Mouse (Mus musculus) CD4-positive, CD25-positive, alpha-beta regulatory T cell, adult 4 months (primary cell): ENCODE results near the gene Plod1. TPM values are rescaled to one million over a fixed set of nuclear protein-coding genes. Genes with fewer than 3 reads are reported as not detected.

ENCODE experiments used
- ATAC-seq: one replicate; pipeline ENCODE4 v1.8.0; 2017
- polyA plus RNA-seq, 2 experiments: library from polyadenylated mRNA; unstranded; fragments of 100-300 nt; shearing (Covaris generic); gene quantifications; one replicate each; pipeline ENCODE4 v1.2.1; 2017

Gene Plod1
- polyA plus RNA-seq = 1 to 10 TPM; 5.2 to 8.7 TPM

GRCm38 (mm10) chr4:147936331-147936954, at the start of gene Plod1:
Gene Plod1 (minus strand): TSS chr4:147936767.
- peak; percentile 74 for ATAC-seq

GRCm38 (mm10) chr4:147985205-147986132, 48.9 kb upstream of the Plod1 start, which contains the start of gene Nppb:
Gene Nppb (plus strand): TSS chr4:147985788.
- no peak for ATAC-seq

GRCm38 (mm10) chr4:147979441-147979860, 42.9 kb upstream of the Plod1 start:
- no peak for ATAC-seq

DNA sequence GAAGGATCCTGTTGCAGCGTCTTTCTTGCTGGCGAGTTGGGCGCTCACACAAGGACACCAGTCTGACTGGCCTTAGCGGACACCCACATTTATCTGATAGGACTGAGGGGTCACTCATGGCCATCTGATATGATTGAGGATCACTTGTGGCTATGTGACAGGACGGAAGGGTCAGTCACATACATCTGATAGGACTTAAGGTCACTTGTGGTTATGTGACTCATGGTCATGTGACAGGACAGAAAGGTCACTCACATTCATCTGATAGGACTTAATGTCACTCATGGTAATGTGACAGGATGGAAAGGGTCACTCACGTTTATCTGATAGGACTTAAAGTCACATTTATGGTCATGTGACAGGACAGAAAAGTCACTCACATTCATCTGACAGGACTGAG, 41.8 kb upstream of the Plod1 start:
- no peak for ATAC-seq

GRCm38 (mm10) chr4:147977726-147978125, 41.2 kb upstream of the Plod1 start:
- no peak for ATAC-seq

DNA sequence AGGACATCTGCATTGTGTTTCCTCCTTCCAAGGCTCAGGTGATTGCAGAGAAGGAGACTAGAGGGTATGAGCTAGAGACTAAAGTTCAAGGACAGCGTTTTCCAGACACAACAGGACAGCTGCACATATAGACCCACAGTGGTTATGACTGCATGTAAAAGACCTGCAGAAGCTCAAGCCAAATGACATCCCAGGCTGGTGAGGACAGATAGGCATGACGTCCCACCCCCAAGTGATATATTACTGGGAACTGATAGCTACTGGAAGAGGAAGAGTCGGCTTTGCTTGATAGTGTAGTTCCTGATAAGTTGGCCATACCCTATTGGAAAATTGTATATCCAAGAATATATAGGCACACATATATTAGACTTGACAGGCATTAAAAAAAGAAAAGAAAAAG, 39.7 kb upstream of the Plod1 start:
- ATAC-seq = no peak

DNA sequence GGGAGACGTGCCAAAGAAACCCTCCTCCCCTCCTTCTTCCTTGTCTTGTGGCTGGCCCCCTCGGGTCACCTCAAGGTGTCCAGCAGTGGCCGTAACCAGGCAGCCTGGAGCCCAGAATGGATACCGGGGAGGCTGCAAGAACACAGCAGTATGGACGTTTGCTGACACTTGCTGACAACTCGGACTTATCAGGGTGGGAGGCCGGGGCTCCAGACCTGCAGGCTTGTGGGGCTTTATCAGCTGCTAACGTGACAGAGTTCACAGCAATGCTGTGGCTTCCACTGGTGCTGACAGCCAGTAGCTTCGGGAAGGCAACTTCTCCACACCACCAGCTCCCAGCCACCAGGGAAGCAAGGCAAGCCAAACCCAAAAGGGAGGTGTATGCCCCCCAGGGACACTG, 32.8 kb upstream of the Plod1 start:
- no peak for ATAC-seq

DNA sequence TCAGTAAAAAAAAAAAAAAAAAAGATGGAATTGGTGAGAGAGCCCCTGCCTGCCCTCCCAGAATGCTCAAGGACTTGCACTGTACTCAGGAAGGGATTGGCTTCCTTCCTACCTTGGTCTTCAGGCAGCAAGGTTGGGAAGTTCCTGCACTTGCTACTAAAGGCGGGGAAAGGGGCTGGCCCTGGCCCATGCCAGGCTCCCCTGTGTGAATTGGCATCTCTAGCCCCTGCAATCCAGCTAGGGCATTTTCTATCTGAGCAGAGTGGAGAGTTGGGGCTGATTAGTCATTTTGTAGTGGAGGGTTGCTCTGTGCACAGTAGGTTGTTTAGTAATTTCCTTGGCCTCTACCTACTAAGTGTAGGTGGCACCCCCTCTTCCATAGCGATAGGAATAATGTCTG, 32.2 kb upstream of the Plod1 start:
- no peak for ATAC-seq

GRCm38 (mm10) chr4:147965712-147966111, 29.1 kb upstream of the Plod1 start:
- no peak for ATAC-seq

GRCm38 (mm10) chr4:147963623-147964022, 27.1 kb upstream of the Plod1 start:
- ATAC-seq = no peak

- no peak for ATAC-seq
These were observed 26.2 kb upstream of the Plod1 start for GRCm38 (mm10) chr4:147962781-147963180.

DNA sequence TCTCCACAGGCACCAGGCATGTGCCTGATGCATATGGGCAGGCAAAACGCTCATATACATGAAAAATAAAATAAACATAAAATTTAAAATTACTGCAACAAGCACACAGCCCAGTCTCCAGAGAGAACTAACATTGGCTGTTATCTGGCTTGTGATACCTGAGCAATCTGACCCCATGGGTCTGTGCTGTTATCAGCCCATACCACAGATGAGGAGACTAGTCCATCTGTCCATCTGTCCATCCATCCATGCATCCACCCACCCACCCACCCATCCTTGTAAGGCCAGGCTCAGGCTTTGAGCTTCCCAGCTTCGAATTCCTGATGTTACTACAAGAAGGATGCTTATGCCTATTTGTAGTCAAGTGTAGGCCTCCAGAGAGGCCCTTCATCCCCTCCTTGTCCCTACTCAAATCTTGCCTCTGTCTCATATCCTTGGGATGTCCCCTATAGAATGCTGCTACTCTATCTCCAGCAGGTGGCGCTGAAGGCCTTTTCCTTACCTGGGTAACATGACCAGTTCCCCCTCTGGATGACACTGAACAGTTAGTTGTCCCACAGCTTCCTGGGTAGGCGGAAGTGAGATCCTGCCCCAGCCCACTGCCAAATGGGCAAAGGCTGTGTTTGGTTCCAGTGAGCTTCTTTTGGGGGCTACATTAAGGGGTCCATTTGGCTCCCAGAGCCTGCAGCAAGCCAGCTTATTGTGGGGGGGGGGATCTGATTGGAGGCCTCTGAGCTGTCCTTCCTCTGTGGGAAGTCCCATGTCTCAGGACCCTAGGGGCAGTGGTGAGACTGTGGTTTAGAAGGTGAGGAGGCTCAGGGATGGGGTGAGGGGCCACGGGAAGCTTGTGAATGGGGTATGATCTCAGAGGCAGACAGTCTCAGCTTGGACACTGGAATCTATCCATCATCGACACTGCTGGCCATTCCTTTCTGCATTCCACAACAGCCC, 23.6 kb upstream of the Plod1 start:
- peak; percentile 82 for ATAC-seq

- ATAC-seq = no peak
These were observed 20.6 kb upstream of the Plod1 start for GRCm38 (mm10) chr4:147957141-147957540.

GRCm38 (mm10) chr4:147953590-147953989, 17.0 kb upstream of the Plod1 start:
- ATAC-seq = peak; percentile 71

DNA sequence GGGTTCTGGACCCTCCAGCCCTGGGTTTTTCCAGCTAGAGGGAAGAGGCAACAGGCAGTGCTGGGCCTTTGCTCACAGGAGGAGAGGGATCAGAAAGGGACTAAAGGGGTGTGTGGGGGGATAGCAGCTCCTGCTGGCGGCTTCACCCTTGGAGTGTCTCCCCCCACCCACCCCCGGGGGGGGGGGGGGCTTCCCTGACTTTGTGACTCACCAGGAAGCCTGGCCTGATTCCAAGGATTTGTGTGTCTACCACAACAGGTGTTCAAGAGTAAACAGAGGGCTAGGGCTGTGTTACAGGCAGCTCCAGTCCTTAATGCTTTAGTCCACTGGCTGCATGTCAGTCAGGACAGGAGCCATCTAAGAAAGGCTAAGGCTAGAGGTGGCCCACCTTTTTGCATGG, 10.9 kb upstream of the Plod1 start:
- ATAC-seq = no peak

DNA sequence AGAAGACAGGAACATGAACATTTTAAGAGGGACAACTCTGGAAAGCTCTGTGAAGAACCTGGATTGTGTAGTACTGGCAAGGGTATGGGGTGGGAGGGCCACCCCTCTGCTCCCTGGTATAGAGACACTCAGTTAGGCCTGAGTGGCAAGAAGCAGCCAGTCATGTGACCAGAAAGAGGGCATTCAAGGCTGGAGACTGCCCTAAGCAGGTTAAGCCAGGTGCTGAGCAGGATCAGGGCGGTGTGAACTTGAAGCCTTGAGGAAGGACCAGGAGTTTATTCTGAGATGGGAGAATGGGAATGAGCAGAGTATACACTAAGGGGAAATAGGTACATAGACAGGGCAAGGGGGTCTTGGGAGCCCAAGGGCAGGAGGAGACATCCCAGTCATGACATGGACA, 6.4 kb upstream of the Plod1 start:
- ATAC-seq = no peak

DNA sequence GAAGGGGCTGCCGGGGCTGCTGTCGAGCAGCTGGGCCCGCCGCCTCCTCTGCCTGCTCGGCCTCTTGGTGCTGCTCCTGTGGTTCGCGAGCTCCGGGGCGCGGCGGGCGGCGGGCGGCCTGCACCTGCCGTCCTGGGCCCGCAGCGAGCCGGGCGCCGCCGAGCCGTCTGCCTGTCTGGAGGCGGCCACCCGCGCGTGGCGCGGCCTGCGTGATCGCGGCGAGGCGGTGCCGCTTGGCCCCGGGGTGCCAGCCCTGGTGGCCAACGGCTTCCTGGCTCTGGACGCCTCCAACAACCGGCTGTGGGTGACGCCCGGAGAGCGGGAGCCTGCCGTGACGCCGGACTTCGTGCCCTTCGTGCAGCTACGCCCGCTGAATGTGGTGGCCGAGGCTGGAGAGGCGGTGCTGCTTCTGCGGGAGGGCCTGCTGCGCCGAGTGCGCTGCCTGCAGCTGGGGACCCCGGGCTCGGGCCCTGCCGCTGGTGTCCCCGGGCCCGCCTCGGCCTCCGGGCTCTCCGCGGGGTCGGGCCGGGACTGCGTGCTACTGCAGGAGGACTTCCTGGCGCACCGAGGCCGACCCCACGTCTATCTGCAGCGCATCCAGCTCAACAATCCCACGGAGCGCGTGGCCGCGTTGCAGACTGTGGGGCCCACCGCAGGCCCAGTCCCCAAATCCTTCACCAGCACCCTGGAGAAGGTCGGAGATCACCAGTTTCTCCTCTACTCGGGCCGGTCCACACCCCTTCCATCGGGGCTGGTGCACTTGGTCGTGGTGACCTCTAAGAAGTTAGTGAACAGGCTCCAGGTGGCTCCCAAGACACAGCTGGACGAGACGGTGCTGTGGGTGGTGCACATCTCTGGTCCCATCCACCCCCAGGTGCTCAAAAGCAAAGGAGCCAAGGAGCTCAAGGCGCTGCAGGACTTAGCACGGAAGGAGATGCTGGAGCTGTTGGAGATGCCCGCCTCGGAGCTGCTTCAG, 4.8 kb upstream of the Plod1 start:
- peak; percentile 28 for ATAC-seq

- peak; percentile 86 for ATAC-seq
These were observed 4.0 kb upstream of the Plod1 start, which contains the start of gene 2510039O18Rik for GRCm38 (mm10) chr4:147940576-147941044. Gene 2510039O18Rik (plus strand): TSS chr4:147940895.

DNA sequence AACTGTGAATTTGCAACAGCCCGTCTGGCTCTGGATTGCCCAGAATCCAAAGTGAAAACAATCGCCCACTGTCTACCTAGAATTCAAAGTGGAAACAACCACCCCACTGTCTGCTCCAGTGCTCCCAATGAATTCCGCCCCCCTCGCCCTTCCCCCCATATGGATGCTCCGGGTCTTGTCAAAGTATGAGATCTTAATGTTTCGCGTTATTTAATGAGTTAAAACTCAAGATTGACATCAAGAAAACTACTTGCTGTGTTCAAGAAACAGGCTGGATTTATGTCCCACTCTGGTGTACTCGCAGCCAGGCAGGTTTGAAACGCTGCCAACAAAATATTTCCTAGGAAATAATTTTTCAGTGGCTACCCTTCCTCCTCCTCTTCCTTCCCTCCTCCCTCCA, 3.5 kb upstream of the Plod1 start:
- ATAC-seq = no peak

GRCm38 (mm10) chr4:147938148-147939096, 1.9 kb upstream of the Plod1 start:
- ATAC-seq = no peak
